Mouse (Mus musculus) fat pad, adult 2 months (tissue): ENCODE measurements around the gene Trmt1.

Experiments used
- DNase-seq: peaks from one replicate; pipeline ENCODE4 v3.0.0-alpha.2; 2011; ENCODE audit warnings: low read depth, low spot score; ENCODE audit errors: extremely low read depth

Trmt1 gene

DNA sequence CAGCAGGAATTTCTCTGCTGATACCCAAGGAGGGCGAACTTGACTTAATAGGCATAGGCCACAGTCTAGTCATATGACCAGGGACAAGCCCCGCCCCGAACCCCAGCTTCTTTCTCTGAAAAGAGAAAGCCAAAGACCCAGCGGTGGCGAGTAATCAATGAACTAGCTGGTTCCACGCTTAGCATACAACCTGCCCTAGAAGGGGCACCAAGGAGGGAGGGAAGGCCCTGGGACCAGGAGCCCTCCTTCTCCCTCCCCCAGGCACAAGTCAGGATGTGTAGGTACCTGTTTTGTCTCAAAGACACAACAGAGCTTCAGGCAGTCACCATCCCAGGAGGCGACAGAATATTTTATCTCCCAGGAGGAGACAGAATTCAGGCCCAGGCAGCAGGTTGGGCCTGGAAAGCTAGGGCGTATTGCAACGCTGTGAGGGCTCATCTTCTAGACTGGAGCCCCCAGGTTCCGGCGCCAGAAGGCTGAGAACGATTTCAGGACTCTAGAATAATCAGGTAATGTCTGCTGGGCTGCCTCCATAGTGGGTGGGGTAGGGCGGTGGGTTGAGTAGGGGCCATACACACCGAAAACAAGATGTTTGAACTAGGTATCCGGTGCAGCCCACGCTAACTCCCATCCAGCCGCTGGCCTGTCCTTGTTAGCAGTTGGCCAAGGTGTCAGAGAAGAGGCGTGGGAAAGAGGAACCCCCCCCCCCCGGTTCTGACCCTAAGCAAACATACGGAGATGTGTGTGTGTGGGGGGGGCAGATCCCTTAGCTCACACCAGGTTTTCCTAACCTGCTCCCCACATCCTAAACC is at the start of gene Trmt1:
Trmt1 (plus strand) TSS at position 117 of the 812 bp plus-strand sequence.
- DNase-seq = no peak

DNA sequence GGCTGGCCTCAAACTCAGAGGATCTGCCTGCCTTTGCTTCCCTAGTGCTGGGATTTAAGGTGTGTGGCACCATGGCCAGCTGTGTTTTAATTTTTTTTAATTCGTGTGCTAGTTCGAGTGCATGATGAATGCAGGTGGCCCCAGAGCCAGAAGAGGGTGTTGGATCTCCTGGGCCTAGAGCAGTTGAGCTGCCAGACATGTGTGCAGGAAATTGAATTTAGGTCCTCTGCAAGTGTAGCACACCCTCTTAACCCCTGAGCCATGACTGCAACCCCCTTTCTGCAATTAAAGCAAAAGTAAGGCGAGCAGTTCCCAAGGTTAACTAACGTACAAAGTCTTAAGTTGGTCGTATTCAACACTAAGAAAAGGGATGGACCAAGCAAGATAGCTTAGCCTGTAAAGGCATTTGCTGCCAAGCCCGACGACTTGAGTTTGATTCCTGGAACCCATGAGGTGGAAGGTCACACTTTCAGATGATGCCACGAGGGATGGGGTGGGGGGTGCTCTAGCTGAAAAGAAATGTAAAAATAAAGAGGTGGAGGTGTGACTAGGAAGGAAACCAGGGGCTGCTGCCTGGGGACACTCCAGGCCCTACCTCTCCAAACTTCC is 48.1 kb upstream of the Trmt1 start:
- no peak for DNase-seq

DNA sequence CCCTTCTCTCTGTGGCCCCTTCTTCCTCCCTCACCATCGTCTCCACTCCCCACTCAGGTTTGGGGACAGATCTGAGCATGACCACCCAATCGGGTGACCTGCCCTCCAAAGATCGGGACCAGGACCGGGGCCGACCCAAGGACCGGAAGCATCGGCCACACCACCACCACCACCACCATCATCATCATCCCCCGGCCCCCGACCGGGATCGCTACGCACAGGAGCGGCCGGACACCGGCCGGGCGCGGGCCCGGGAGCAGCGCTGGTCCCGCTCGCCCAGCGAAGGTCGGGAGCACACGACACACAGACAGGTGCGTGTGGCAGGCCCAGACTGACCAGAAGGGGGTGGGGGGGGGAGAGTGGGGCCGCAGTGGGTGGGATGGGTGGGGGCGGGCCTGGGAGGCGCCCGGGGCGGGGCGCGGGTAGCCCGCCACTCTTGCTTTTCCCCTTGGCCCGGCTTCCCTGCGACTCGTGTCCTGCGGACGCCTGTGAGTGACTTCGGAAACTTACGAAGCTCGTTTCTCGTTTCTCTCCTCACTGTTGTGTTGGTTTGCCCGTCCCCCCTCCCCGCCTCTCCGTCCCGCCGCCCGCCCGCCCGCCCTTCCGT is 47.4 kb upstream of the Trmt1 start:
- no peak for DNase-seq

DNA sequence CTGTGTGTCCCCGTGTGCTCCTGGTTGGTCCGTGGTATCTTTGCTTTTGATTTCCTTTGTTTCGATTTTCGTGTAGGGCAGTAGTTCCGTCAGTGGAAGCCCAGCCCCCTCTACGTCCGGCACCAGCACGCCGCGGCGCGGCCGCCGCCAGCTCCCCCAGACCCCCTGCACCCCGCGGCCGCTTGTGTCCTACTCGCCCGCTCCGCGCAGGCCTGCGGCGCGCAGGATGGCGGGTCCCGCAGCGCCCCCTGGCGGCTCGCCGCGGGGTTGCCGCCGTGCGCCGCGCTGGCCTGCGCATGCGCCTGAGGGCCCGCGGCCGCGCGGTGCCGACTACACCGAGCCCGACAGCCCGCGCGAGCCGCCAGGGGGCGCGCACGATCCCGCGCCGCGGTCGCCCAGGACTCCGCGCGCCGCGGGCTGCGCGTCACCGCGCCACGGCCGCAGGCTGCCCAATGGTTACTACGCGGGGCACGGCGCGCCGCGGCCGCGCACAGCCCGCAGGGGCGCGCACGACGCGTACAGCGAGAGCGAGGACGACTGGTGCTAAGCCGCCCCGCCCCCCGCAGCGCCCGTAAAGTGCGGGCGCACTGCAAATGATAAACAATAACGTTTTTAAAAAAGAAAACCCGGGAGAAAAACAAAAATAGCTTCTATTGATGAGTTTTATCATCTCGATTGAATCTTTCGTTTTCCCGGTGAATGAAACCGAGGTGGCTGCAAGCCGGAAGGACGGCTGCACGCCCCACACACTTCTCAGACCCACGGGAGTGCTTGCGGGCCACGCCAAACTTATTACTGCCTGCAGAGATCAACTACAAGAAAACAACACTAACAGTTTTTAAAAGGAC is 46.7 kb upstream of the Trmt1 start:
- no peak for DNase-seq

DNA sequence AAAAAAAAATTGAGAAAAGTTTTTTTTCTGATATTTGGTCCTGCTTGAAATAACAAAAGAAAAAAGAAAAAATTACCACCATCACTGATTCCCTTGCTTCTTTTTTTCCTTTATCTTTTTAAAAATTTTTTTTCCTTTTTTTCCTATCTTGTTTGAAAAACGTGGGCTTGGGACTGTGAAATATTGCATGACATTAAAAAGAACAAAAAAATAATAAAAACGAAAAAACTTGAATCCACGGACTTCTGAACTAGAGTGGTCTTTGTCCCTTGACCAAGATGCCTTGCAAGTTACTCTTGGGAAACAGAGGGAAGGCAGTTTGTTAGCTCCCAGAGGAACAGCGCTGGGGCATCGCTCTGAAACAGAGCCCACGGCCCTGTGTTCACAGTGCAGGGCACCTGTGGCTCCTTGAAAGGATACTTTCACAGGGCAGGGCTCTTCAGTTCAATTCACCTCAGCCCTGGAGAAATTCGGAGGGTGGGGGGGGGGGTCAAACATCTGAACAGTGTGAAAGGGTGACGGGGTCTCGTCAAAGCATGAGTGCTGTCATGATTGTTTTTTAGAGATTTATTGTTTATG is 46.0 kb upstream of the Trmt1 start:
- DNase-seq = no peak

DNA sequence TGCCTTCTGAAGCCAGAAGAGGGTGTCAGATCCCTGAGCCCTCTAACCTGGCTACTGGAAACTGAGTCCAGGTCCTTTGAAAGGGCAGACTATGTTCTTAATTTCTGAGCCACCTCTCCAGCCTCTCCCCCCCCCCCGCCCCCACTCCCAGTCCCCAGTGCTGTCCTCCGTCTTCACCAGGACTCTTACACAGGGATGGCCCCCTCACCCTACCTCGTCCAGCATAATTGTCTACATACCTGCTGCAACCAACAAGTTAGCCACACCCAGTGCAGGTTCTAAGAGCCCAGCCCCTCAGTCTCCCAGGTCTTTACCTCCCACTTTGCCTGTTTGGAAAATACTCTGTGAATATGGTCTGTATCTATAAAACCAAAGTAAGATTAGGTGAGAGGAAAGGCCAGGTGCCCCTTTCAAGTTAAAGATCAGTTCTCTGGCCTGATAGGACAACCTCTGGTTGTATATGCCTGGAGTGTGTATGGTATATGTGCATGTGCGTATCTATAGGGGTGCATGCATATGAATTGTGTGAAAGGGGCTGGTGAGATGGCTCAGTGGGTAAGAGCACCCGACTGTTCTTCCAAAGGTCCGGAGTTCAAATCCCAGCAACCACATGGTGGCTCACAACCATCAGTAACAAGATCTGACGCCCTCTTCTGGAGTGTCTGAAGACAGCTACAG is 45.4 kb upstream of the Trmt1 start:
- DNase-seq = no peak

DNA sequence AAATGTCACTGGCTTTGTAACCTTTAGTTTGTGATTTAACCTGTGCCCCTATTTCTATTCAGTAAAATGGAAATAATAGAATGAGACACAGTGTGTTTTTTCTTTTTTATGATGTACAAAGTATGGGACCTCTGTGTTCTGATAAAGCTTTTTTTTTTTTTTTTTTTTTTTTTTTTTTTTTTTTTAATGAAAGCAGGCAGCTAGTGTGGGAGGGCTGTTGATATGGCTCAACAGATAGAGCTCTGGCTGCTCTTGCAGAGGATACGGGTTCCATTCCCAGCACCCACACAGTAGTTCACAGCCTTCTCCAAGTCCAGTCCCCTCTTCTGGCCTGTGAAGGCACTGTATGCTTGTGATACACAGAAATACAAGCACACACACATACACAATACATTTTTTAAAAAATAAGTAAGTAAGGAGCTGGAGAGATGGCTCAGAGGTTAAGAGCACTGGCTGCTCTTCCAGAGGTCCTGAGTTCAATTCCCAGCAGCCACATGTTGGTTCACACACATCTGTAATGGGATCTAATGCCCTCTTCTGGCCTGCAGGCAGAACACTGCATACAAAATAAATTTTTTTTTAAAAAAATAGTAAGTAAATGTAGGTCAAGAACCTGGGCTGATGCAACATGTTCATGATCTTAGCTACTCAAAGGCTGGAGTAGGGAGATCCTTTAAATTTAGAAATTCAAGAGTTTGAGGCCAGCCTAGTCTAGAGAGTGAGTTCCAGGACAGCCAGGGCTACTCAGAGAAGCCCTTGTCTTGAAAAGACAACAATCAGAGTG is 44.3 kb upstream of the Trmt1 start:
- DNase-seq = no peak

DNA sequence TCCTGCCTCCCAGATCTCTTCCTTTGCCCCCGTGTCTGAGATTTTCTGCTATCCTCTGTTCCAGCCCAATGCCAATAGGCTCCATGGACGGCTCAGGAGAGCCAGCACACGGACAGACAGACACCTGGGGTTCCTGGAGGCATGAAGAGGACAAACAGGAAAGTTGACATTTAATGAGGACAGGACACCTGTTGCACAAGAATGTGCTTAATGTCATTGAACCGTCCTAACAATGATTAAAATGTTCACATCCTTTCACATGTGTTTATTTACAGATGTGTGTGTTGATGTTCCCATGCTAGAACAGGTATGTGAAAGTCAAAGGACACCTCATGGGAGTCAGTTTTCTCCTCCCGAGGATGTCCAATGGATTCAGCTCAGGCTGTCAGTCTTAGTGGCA is 43.1 kb upstream of the Trmt1 start:
- no peak for DNase-seq

DNA sequence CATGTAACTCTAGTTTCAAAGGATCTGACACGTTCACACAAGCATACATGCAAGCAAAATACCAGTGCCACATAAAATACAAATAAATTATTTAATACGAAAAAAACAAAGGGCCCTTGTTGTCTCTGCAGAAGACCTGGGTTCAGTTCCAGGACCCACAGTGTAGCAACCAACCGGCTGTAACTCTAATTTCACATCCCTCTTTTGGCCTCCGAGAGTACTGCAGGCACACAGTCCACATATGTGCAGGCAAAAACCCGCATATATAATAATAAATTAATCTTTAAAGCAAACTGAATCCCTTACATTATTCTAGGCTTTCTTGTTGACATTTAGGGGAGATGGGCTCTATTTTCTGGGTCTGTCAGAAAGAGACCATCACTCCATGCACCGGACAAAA is 39.3 kb upstream of the Trmt1 start:
- DNase-seq = no peak

DNA sequence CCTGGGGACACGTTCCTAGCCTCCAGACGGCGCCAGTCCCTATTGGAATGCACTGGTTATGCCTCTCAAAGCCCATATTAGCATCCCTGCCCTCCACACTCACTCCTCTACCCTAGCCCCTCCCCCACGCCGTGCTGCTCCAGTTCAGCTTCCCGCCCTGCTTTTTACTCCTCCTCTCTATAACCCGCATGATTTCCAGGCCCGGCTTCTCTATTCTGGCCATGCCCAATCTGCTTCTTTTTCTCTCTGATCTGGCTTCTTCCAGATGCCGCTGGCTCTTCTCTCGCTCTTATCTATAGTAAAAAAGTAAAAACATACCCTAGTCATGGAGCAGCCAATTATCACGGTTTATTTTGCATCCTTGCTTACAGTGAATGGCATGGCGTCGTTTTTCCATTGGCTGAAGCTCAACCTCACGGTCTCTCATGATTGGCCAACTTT is 38.6 kb upstream of the Trmt1 start:
- no peak for DNase-seq

DNA sequence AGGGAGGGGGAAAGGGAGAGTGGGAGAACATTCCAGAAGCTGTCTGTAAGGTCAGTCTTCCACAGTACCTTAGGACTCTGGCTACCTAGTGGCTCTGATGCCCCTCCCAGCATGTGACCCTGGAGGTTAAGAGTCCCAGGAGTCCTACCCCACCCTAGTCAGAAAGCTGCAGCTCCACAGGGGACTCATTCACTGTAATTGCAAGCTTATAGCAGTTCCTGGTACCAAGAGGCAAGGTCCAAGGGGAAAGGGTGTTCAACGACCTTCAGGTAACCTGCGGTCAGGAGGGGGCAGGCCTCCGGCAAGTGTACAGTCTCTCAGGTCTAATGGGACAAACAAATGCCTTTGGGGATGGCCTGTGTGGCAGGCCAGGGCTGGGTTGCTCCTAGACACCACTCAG is 35.9 kb upstream of the Trmt1 start:
- DNase-seq = no peak

DNA sequence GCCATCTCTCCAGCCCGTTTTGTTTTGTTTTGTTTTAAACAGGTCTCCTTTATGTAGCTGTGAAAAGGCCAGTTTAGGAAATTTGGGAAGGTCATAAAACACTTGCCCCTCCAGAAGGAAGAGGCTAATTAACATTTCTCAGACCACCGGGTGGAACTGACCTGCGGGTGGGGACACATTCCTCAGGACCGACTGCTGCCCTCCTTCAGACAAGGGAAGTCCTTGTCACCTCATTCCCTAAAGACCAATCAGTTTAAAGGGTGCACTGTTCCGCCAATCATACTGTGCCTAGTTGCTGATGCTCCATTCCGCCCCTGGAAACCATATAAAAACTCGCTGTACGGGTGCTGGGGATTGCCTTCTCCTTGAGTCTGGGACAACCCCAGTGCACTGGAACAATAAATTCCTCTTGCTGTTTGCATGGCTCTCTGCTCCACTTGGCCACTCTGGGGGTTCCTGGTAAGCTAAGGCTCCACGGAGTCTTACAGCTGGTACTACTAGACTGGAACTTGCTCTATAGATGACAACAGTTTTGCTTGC is 32.9 kb upstream of the Trmt1 start:
- no peak for DNase-seq

DNA sequence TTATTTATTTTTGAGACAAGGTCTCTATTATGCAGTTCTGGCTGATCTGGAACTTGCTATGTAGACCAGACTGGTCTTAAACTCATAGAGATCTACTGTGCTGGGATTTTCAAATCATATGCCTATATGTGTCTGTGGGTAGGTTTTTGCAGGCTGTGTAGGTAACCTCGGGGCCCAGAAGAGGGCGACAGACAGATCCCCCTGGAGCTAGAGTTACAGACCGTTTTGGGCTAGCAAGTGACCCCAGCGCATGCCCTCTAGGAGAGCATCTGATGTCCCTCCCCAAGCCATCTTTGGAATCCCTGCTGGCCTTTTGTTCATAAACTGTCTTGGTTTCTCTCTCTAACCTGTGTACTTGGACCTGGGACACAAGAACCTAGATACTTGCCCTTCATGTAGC is 31.5 kb upstream of the Trmt1 start:
- DNase-seq = no peak

DNA sequence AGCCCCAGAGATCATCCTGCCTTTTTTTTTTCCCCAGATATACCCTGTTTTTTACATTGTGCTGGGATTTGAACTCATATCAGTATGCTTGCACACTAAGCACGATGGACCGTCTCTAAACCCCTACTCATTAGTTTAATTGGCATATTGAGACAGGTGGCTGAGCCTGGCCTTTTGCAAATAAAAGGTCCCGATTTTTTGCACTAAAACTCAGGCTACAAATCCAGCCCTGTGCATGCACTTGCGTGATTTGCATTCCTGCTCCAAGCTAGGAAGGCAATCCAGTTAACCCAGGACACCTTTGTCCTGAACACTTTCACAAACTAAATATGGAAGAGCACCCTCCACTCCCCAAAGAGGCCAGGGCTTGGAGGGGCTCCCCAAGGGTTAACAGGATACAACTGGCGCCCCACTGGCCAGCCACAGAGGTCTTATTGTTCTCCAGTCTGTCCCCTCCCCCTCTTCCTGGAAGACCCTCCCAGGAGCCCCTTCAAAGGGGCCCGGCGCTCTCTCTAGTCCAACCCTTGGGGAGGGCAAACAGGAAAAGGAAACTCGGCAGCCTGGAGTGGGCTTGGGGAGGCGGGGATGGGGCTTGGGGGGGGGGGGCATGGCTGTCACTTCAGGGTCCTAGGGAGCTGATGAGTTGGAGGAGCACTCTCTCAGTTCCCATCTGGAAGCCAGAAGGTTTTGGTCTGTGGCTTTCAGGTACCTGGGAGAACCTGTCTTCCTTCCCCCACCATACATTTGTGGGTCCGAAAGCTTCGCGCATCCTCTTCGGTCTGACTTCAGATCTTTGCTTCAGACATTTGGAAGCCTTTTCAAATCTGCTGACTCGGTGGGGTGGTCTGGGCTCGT is 30.5 kb upstream of the Trmt1 start:
- DNase-seq = no peak

DNA sequence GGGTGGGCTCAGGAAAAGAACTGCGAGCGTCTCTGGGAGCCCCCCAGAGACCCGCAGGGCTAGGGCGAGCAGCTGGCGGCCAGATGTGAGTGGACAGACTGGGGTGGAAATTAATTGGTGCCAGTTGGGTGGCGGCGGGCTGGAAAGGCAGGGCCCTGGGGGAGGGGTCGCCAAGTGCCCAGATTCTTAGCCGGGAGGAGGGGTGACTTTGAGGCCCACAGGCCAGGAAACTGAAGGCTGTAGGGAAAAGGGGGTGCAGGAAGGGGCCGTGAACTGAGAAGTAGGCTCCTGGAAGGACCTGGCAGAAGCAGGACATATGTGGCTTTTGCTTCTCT is 29.9 kb upstream of the Trmt1 start:
- no peak for DNase-seq

DNA sequence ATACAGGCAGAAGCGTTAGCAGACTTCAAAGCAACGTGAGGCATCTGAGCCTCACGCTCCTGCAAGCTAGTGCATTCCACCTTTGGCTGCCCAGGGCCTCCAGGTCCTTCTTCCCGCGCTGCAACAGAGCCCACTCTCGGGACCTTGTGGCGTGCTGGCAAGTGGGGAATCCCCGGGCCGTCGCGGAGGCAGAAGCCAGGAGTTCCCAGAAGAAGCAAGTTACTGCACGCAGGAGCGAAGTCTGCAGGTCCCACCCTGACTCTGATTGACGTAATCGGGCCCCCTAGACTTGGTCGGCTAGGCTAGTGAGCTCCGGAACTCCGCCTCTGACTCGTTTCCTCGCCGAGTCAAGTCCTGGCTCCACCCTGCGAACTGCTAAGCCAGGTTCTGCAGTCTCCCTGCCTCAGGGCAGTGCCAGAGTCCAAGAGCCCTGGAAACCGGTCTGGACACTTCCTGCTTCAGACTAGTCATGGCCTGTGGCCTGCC is 29.4 kb upstream of the Trmt1 start:
- DNase-seq = peak; percentile 89

DNA sequence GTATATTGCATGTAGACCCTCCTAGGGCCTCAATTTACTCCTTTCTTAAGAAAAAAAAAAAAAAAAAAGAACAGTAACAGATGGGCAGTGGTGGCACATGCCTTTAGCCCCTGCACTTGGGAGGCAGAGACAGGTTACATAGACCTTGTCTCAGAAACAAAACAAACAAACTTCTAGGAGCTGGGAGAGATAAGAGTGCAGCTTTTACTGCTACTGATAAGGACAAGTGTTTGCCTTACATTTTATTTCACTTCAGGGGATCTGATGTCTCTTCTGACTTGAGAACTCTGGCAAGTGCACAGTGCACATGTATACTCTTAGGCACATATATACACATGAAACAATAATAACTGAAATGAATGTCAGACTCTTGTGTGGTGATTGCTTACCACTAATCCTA is 28.9 kb upstream of the Trmt1 start:
- no peak for DNase-seq

DNA sequence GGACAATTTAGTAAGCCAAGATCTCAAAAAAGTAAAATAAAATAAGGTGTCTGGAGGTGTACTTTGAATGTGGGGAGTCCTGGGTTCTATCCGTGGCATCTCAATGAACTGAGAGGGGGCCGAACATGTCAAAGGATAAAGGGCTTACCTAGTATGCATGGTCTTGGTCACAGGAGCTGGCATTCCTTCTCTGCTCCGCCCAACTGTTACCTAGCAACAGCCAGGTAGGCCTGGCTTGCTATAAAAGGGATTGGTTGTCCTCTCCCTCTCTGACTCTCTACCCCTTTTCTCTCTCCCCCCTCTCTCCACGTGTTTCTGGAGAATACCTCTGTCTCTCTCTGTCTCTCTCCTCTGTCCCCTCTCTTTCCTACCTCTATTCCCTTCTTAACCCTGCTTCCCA is 28.4 kb upstream of the Trmt1 start:
- DNase-seq = no peak
